Mouse (Mus musculus) hematopoietic multipotent progenitor cell, adult 10-12 weeks (in vitro differentiated cells): ENCODE results near the gene Gne. TPM values are rescaled to one million over a fixed set of nuclear protein-coding genes. Genes with fewer than 3 reads are reported as not detected.

Experiments used
- polyA plus RNA-seq: library from polyadenylated mRNA; stranded (reverse); fragments of >175 nt; gene quantifications from 2 replicates; pipeline ENCODE4 v1.2.3, GENCODE M21; 2012; ENCODE audit warnings: low replicate concordance

Gene Gne
- polyA plus RNA-seq, result 37.4 and 70.9 TPM in 2 replicates

GRCm38 (mm10) chr4:44083945-44084344 is at the start of gene Gne:
Gene Gne (minus strand): TSS chr4:44084177.

DNA sequence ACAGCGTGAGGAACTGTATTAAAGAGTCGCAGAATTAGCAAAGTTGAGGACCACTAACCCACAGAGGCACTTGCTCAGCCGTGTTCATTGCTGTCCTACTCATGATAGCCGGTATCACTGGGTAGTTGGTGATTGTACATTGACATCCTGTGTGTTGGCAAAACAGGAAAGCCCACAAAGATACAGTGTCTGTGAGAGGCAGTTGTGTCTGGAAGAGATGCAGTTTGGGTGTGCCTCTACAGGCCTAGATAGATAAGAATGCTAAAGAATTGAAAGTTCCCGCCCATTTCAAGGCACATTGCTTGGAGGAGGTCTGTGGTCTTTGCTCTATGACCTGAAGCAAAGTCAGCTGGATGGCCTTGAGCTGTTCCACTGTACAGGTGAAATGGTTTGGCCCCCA is 79.9 kb downstream of the Gne start, which contains the start of gene Clta:
TSS of gene Clta (plus strand) at position 327 of the 400 bp plus-strand sequence.

Other genes starting within 250 kb of the Gne start
- not detected in 2 replicates for gene Olfr157, start 244.0 kb downstream of the Gne start, polyA plus RNA-seq
- not detected in 2 replicates for gene Olfr155, start 232.6 kb downstream of the Gne start, polyA plus RNA-seq
- 0.17 and 0.44 TPM in 2 replicates for gene Reck, start 208.6 kb downstream of the Gne start, polyA plus RNA-seq
- 15.4 and 51.4 TPM in 2 replicates for gene Glipr2, start 126.8 kb downstream of the Gne start, polyA plus RNA-seq
- not detected in 2 replicates for gene Ccin, start 100.7 kb downstream of the Gne start, polyA plus RNA-seq
- gene Clta, start 79.7 kb downstream of the Gne start, polyA plus RNA-seq, result 366 and 481 TPM in 2 replicates
- gene Rnf38, start 149.6 kb upstream of the Gne start, polyA plus RNA-seq, result 30.8 and 59.8 TPM in 2 replicates
- 0.09 and 0.45 TPM in 2 replicates for gene Melk, start 216.7 kb upstream of the Gne start, polyA plus RNA-seq